Mouse (Mus musculus): ENCODE data around the gene Kcnc1.

- TF ChIP-seq CTCF (conservative IDR thresholded peaks at IDR 0.05; ENCODE audit: low read length) (no peak), POU5F1 (IDR thresholded peaks at IDR 0.05; ENCODE audit: borderline replicate concordance, low read length) (no peak), NANOG (IDR thresholded peaks at IDR 0.05; ENCODE audit: borderline replicate concordance, low read length) (no peak)
Measured at GRCm38 (mm10) chr7:46401371-46402180, 5.3 kb downstream of the Kcnc1 start.
